Mouse (Mus musculus): ENCODE results near the gene Nbea.

DNA sequence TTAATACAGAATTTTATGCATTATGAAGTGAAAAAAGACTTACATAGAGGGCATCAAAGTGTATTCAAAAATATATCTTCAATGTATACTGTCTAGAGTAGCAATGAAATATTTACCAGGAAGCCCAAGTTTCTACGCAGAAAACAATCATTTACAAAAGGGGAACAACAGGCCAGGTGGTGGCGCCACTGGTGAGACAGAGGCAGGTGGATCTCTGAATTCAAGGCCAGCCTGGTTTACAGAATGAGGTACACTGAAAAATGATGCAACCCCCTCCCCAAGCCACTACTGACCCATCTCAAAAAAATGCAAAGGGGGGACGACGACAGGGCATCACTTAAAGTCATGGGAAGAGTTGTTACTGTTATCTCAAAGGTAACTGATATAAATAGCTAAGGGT lies 430.9 kb downstream of the Nbea start:
- no peak for TF ChIP-seq POLR2A (IDR thresholded peaks at IDR 0.05; ENCODE audit: low read depth, low read length)
- no peak for TF ChIP-seq CTCF (conservative IDR thresholded peaks at IDR 0.05; ENCODE audit: insufficient read depth, insufficient read length, low read depth, low read length)
